Mouse (Mus musculus): ENCODE data around the gene Gm10563. TPM values are rescaled to one million over a fixed set of nuclear protein-coding genes. Genes with fewer than 3 reads are reported as not detected.
"Not testable (repeated sequence)": the region's sequence is repeated elsewhere in the genome, so short reads cannot be mapped to it uniquely, and the experiment has no call there.

Gene Gm10563
- total and polyA plus RNA-seq, 2 experiments from 2014 or later = not detected

DNA sequence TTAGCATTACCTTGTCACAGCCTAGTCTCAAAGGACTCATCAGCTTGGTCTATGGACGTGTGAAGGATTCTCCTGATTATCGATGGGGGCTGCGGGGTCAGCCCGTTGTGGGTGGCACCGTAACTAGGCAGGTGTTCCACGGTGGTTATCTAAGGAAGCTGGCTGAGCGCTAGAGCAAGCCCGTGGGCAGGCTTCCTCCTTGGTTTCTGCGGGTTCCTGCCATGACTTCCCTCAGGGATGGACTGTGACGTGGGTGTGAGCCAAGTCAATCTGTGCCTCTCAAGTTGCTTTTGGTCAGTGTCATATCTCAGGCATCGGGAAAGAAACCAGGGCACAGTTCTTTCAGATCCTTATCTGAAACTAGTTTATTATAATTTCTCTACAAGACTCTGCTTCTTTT lies 70.3 kb downstream of the Gm10563 start:
- H3K27ac ChIP-seq = no peak overlapping the region
- peaks cover 16% of the 10 kb centered on the region; the same call in 1 of the 2 replicates for H3K36me3 ChIP-seq (ENCODE audit: insufficient read depth, low read length)
- H3K27me3 ChIP-seq (ENCODE audit: insufficient read depth, low read length) = no peaks in the 10 kb centered on the region
- no peak for TF ChIP-seq CTCF (IDR thresholded peaks at IDR 0.05; ENCODE audit: low read depth)
- ATAC-seq = no peak
- no peak overlapping the region for H3K4me3 ChIP-seq (ENCODE audit: low read length)
- no peak overlapping the region for H3K4me2 ChIP-seq (ENCODE audit: low read depth, low read length)
- no peak for DNase-seq (ENCODE audit: low spot score)
- no peaks in the 10 kb centered on the region for H3K4me1 ChIP-seq (ENCODE audit: insufficient read depth, low read length)
- no peaks in the 10 kb centered on the region for H3K9me3 ChIP-seq (ENCODE audit: low read length)
- H3K9ac ChIP-seq (replicated peaks; ENCODE audit: low read length) = no peak overlapping the region
- WGBS = 86% methylated on average over 11 of the region's 11 CpGs

DNA sequence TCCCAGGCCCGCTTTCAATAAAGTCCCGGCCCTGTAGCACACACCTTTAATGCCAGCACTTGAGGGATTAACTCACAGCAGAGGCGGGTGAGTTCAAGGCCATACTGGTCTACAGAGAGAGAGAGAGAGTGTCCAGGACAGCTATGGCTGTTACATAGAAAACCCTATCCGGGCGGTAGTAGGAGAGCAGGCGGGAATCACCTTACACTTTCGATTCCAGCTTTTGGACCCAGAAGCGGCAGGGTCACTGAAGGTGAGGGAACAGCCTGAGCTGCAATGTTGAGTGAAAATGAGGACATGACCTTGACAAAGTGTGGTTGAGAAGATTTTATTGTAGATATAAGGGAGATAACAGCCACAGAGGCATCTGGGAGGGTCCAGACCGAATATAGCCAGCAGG lies 71.3 kb downstream of the Gm10563 start:
- DNase-seq (ENCODE audit: low spot score) = no peak
- Histone ChIP-seq H3K27me3 (ENCODE audit: insufficient read depth, low read length) (no peaks in the 10 kb centered on the region), H3K9me3 (ENCODE audit: low read length) (no peaks in the 10 kb centered on the region), H3K9ac (replicated peaks; ENCODE audit: low read length) (no peak overlapping the region), H3K4me3 (ENCODE audit: low read length) (no peak overlapping the region), H3K36me3 (ENCODE audit: insufficient read depth, low read length) (peaks cover 9% of the 10 kb centered on the region; the same call in 1 of the 2 replicates), H3K4me2 (ENCODE audit: low read depth, low read length) (no peak overlapping the region), H3K27ac (no peak overlapping the region), H3K4me1 (ENCODE audit: insufficient read depth, low read length) (no peaks in the 10 kb centered on the region)
- WGBS = 97% methylated on average over 9 of the region's 9 CpGs
- no peak for TF ChIP-seq CTCF (IDR thresholded peaks at IDR 0.05; ENCODE audit: low read depth)
- ATAC-seq = no peak

DNA sequence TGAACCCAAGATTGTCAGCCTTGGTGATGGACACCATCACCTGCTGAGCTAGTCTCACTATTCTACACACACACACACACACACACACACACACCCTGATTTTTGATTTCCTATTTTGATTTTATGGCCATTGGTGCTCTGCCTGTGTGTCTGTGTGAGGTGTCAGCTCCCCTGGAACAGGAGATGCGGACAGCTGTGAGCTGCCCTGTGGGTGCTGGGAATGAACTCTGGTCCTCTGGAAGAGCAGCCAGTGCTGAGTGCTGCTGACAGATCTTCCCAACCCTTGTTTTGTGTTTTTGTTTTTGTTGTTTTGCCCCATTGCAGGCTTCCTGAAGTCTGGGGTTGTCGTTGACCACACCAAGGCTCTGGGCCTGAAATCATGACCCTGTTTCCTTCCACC lies 72.1 kb downstream of the Gm10563 start:
- no peak for TF ChIP-seq CTCF (IDR thresholded peaks at IDR 0.05; ENCODE audit: low read depth)
- DNase-seq (ENCODE audit: low spot score) = no peak
- no peak overlapping the region for H3K27ac ChIP-seq
- ATAC-seq = no peak
- 100% methylated on average over 2 of the region's 2 CpGs for WGBS
- peaks cover 8% of the 10 kb centered on the region; the same call in 1 of the 2 replicates for H3K36me3 ChIP-seq (ENCODE audit: insufficient read depth, low read length)
- H3K4me2 ChIP-seq (ENCODE audit: low read depth, low read length) = no peak overlapping the region
- H3K4me1 ChIP-seq (ENCODE audit: insufficient read depth, low read length) = no peaks in the 10 kb centered on the region
- no peak overlapping the region for H3K9ac ChIP-seq (replicated peaks; ENCODE audit: low read length)
- H3K27me3 ChIP-seq (ENCODE audit: insufficient read depth, low read length) = no peaks in the 10 kb centered on the region
- no peaks in the 10 kb centered on the region for H3K9me3 ChIP-seq (ENCODE audit: low read length)
- no peak overlapping the region for H3K4me3 ChIP-seq (ENCODE audit: low read length)

DNA sequence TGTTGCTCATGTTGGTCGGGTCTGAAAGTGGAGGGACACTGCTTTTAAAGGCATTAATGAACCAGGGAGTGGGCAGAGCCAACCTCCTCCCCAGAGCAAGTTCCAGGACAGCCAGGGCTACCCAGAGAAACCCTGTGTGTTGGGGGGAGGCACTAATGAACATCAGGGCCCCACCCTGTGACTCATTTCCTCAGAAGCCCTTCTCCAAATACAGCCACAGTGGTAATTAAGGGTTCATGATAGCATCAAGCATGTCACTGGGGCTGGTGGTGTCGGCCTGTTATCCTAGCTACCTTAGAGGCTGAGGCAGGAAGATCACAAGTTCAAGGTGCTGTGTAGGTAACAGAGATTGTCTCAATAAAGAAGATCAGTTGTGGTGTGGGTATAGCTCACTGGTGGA lies 73.8 kb downstream of the Gm10563 start:
- ATAC-seq = no peak
- Histone ChIP-seq H3K9me3 (ENCODE audit: low read length) (no peaks in the 10 kb centered on the region), H3K36me3 (ENCODE audit: insufficient read depth, low read length) (no peaks in the 10 kb centered on the region), H3K4me3 (ENCODE audit: low read length) (no peak overlapping the region), H3K27me3 (ENCODE audit: insufficient read depth, low read length) (no peaks in the 10 kb centered on the region), H3K4me1 (ENCODE audit: insufficient read depth, low read length) (no peaks in the 10 kb centered on the region), H3K4me2 (ENCODE audit: low read depth, low read length) (no peak overlapping the region), H3K27ac (no peak overlapping the region), H3K9ac (replicated peaks; ENCODE audit: low read length) (no peak overlapping the region)
- 89% methylated on average over 2 of the region's 2 CpGs for WGBS
- no peak for TF ChIP-seq CTCF (IDR thresholded peaks at IDR 0.05; ENCODE audit: low read depth)
- DNase-seq (ENCODE audit: low spot score) = no peak

DNA sequence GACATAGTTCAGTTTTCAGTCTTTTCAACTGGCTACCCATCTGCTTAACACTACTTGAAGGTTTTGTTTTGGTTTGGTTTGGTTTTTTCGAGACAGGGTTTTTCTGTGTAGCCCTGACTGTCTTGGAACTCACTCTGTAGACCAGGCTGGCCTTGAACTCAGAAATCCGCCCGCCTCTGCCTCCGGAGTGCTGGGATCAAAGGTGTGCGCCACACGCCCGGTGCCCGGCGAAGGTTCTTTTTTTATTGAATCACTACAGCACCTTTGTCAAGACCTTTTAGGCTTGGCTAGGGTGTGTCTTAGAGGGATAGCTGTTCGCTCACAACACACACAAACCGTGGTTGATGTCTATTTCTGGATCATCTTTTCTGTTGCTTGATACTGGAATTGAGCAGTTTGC lies 74.9 kb downstream of the Gm10563 start:
- ATAC-seq; H3K27me3 ChIP-seq (ENCODE audit: insufficient read depth, low read length); H3K9me3 ChIP-seq (ENCODE audit: low read length); DNase-seq (ENCODE audit: low spot score); H3K36me3 ChIP-seq (ENCODE audit: insufficient read depth, low read length); H3K4me3 ChIP-seq (ENCODE audit: low read length); H3K4me2 ChIP-seq (ENCODE audit: low read depth, low read length); H3K4me1 ChIP-seq (ENCODE audit: insufficient read depth, low read length); H3K9ac ChIP-seq (replicated peaks; ENCODE audit: low read length); H3K27ac ChIP-seq: not testable (repeated sequence)
- 96% methylated on average over 11 of the region's 11 CpGs for WGBS

DNA sequence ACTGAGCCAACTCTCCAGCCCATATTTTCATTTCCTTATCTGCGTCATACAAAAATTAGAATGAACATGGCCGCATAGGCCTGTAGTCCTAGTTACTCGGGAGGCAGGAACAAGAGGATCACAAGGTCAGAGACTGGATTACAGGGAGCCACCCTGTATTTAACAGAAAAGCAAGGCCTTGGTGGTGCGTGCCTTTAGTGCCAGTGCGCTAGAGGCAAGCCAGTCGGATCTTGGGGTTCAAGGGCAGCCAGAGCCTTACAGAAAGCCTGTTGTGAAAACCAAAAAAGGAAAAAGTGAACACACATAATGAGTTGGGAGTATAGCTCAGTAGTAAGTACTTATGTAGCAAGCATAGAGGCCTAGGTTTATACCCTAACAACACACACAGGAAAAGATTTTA lies 75.4 kb downstream of the Gm10563 start:
- Histone ChIP-seq H3K4me2 (ENCODE audit: low read depth, low read length) (no peak overlapping the region), H3K36me3 (ENCODE audit: insufficient read depth, low read length) (no peaks in the 10 kb centered on the region), H3K27me3 (ENCODE audit: insufficient read depth, low read length) (no peaks in the 10 kb centered on the region), H3K9ac (replicated peaks; ENCODE audit: low read length) (no peak overlapping the region), H3K27ac (no peak overlapping the region), H3K4me1 (ENCODE audit: insufficient read depth, low read length) (peaks cover 6% of the 10 kb centered on the region; the same call in 1 of the 2 replicates), H3K9me3 (ENCODE audit: low read length) (no peaks in the 10 kb centered on the region), H3K4me3 (ENCODE audit: low read length) (no peak overlapping the region)
- TF ChIP-seq CTCF (IDR thresholded peaks at IDR 0.05; ENCODE audit: low read depth) = no peak
- DNase-seq (ENCODE audit: low spot score) = no peak
- no peak for ATAC-seq
- WGBS = 93% methylated on average over 6 of the region's 6 CpGs

DNA sequence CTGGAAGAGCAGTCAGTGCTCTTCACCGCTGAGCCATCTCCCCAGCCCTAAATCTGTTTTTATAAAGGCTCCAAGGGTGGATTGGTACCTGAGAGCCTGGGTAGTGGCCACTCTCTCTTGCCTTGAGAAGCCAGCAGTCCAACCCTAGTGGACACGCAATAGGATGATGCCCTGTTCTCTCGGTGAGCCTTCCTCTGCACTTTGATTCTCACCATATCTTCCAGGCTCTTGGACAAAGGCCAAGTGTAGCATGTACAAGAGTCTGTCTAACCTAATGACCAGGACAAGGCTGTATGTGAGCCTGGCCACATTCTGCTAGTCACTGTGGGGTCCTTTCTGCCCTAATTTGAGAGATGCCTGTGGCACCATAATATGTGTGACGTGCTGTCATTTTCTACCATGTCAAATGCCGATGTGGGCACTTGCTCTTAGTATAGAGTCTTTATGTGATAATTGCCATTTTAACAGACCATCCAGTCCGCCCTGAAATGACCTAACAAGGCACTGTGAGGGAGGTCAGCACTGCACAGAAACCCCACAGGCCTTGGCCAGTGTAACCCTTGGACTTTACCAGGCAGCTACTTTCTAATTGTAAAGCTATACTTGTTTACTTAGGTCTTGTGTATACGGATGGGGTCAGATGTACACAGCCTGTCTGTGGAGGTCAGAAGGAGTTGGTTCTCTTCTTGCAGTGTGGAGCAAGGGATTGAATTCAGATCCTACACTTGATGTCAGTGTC lies 76.4 kb downstream of the Gm10563 start:
- no peaks in the 10 kb centered on the region for H3K36me3 ChIP-seq (ENCODE audit: insufficient read depth, low read length)
- H3K27me3 ChIP-seq (ENCODE audit: insufficient read depth, low read length) = no peaks in the 10 kb centered on the region
- peaks cover 9% of the 10 kb centered on the region; the same call in 1 of the 2 replicates for H3K4me1 ChIP-seq (ENCODE audit: insufficient read depth, low read length)
- no peak overlapping the region for H3K9ac ChIP-seq (replicated peaks; ENCODE audit: low read length)
- H3K4me3 ChIP-seq (ENCODE audit: low read length) = no peak overlapping the region
- H3K27ac ChIP-seq = no peak overlapping the region
- no peak for ATAC-seq
- TF ChIP-seq CTCF (IDR thresholded peaks at IDR 0.05; ENCODE audit: low read depth) = no peak
- no peaks in the 10 kb centered on the region for H3K9me3 ChIP-seq (ENCODE audit: low read length)
- no peak for DNase-seq (ENCODE audit: low spot score)
- 94% methylated on average over 7 of the region's 7 CpGs for WGBS
- no peak overlapping the region for H3K4me2 ChIP-seq (ENCODE audit: low read depth, low read length)

Data from hindbrain, postnatal 0 days (tissue).